Mouse (Mus musculus) G1E (cell line): Measurements from ENCODE around the gene Gucy2c.

ENCODE experiments used
- CTCF ChIP-seq: IDR thresholded peaks from 2 replicates; pipeline ENCODE4 v1.5.1; 2012; ENCODE audit warnings: low read depth, low read length, inconsistent platforms, mixed read lengths
- GATA1 ChIP-seq: IDR thresholded peaks from 2 replicates; pipeline ENCODE4 v1.6.1; 2012; ENCODE audit warnings: borderline replicate concordance, low read length, inconsistent platforms, mixed read lengths

DNA sequence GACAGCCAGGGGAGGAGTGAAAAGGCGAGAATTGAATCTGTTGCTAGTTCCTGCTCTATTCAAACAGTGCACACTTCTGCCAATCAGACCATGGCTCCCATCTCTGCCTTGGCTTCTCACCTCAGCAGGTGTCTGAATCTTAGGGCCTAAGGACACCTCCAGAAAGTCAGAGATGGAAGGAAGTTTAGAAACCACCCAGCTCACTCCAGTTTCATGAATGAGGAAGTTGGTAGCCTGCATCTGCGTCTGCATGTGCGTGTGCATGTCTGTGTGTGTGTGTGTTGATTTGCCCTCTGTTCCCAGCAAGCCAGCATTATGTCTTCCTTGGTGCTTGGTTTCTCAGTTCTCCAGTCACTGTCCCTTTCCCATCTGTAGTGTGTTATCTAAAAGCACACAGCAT lies 67.5 kb downstream of the Gucy2c start:
- TF ChIP-seq CTCF (no peak), GATA1 (no peak)
